Mouse (Mus musculus) right cerebral cortex, adult 18-20 months (tissue): ENCODE measurements at regions not wholly inside any gene's neighbourhood (a gene's known extent, or its start where the extent isn't known, plus 50 kb on each side); places are given as distances from the start of the nearest gene placed in this dataset.

Experiments
- DNase-seq: peaks from one replicate; pipeline ENCODE4 v3.0.0; 2022; ENCODE audit warnings: mixed read lengths

GRCm38 (mm10) chr4:120339371-120339770 is 52.2 kb upstream of the Foxo6 start:
- no peak for DNase-seq

GRCm38 (mm10) chr4:120340686-120341085 is 53.5 kb upstream of the Foxo6 start:
- DNase-seq = no peak

GRCm38 (mm10) chr4:120341933-120342332 is 54.8 kb upstream of the Foxo6 start:
- DNase-seq = no peak

GRCm38 (mm10) chr4:120342658-120343057 is 55.5 kb upstream of the Foxo6 start:
- DNase-seq = no peak

- no peak for DNase-seq
These were observed 58.7 kb upstream of the Foxo6 start for GRCm38 (mm10) chr4:120345676-120346465.

GRCm38 (mm10) chr4:120349841-120350240 is 55.2 kb upstream of the Scmh1 start:
- no peak for DNase-seq

- DNase-seq = peak; percentile 52
These were observed 51.3 kb upstream of the Scmh1 start for GRCm38 (mm10) chr4:120353784-120354183.
